Mouse (Mus musculus) heart, embryonic 13.5 days (tissue): ENCODE measurements around the gene Rpl18. TPM values are rescaled to one million over a fixed set of nuclear protein-coding genes. Genes with fewer than 3 reads are reported as not detected.
A peak's percentile ranks its signal among the peaks of the same experiment; 100 is the strongest.

Experiments used
- ATAC-seq: fragments of 200-750 bp; cut with Nextera tagmentation; 2 replicates; pipeline ENCODE4 v1.8.0; 2017; ENCODE audit warnings: moderate TSS enrichment; ENCODE audit not compliant: insufficient number of reproducible peaks, low FRiP score, low TSS enrichment; ENCODE audit errors: extremely low read depth
- H3K27ac ChIP-seq: fragments of 300-500 bp; sonication (generic); replicated peaks from 2 replicates; pipeline ENCODE4 v1.5.1; 2015; ENCODE audit warnings: moderate library complexity, mild to moderate bottlenecking, inconsistent platforms
- H3K27me3 ChIP-seq: fragments of 300-500 bp; sonication (generic); replicated peaks from 2 replicates; pipeline ENCODE4 v1.6.1; 2015; ENCODE audit warnings: mild to moderate bottlenecking, inconsistent platforms
- H3K36me3 ChIP-seq: fragments of 300-500 bp; sonication (generic); 2 replicates; pipeline ENCODE4 v1.6.1; 2015; ENCODE audit warnings: mild to moderate bottlenecking, inconsistent platforms
- H3K4me1 ChIP-seq: fragments of 300-500 bp; sonication (generic); 2 replicates; pipeline ENCODE4 v1.6.1; 2015; ENCODE audit warnings: inconsistent platforms
- H3K4me2 ChIP-seq: fragments of 300-500 bp; sonication (generic); 2 replicates; pipeline ENCODE4 v1.6.1; 2015; ENCODE audit warnings: inconsistent platforms, mild to moderate bottlenecking, moderate library complexity
- H3K4me3 ChIP-seq: fragments of 300-500 bp; sonication (generic); 2 replicates; pipeline ENCODE4 v1.5.1; 2015; ENCODE audit warnings: moderate library complexity, mild to moderate bottlenecking, inconsistent platforms
- H3K9ac ChIP-seq: fragments of 300-500 bp; sonication (generic); 2 replicates; pipeline ENCODE4 v1.6.1; 2015; ENCODE audit warnings: inconsistent platforms, mild to moderate bottlenecking, moderate library complexity
- H3K9me3 ChIP-seq: fragments of 300-500 bp; sonication (generic); 2 replicates; pipeline ENCODE4 v1.6.1; 2016; ENCODE audit warnings: inconsistent platforms
- WGBS: fragments of 180-500 bp; shearing (Covaris S2); methylation state at CpG from one replicate; pipeline ENCODE4 v1.1.7; 2015; ENCODE audit warnings: mixed read lengths; 5-methylcytosine and 5-hydroxymethylcytosine counted together
- polyA plus RNA-seq: library from polyadenylated mRNA; unstranded; fragments of >200 nt; fragmentation: Nextera tagmentation; extraction: Ambion mirVana; gene quantifications from 2 replicates; pipeline ENCODE4 v1.2.1, GENCODE M21; 2015

Gene Rpl18
- polyA plus RNA-seq, 1 experiment from 2014 or later, result 630 TPM

GRCm38 (mm10) chr7:45741308-45741707, 26.1 kb downstream of the Rpl18 start:
- Histone ChIP-seq H3K27me3 (peaks cover 14% of the 10 kb centered on the region), H3K36me3 (no peaks in the 10 kb centered on the region), H3K4me2 (peak overlapping the region; percentile 56; the same call in 1 of the 2 replicates), H3K4me3 (peak overlapping the region; percentile 38; the same call in 1 of the 2 replicates), H3K4me1 (peaks cover 10% of the 10 kb centered on the region; the same call in 1 of the 2 replicates), H3K9me3 (no peaks in the 10 kb centered on the region), H3K27ac (no peak overlapping the region), H3K9ac (peak overlapping the region; percentile 59; the same call in 1 of the 2 replicates)
- 71% methylated on average over 12 of the region's 12 CpGs for WGBS
- no peak for ATAC-seq

DNA sequence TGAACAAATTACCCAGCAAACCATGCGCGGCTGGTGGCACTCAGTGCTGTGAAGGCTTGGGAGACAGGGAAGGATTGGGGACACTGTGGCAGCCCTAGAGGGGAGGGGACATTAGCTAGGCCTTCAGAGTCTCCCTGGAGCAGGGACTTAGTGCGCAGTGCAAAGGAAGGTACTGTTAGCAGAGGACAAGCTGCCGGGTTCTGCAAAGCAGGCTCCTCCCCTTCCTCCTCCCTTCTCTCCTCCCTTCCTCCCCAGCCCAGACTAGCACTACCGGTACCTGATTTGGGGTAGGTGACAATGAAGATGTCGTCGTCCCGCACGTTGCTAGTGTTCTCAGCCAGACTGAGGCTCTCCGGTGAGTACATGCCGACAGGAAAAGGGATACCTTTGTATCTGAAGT, 26.5 kb downstream of the Rpl18 start:
- peak overlapping the region; percentile 59 for H3K9ac ChIP-seq
- no peak for ATAC-seq
- H3K27me3 ChIP-seq, result peaks cover 14% of the 10 kb centered on the region
- H3K36me3 ChIP-seq, result no peaks in the 10 kb centered on the region
- peak overlapping the region; percentile 56 for H3K4me2 ChIP-seq
- 33% methylated on average over 11 of the region's 11 CpGs for WGBS
- H3K4me3 ChIP-seq, result peak overlapping the region; percentile 38
- no peak overlapping the region for H3K27ac ChIP-seq
- H3K4me1 ChIP-seq, result peaks cover 10% of the 10 kb centered on the region; the same call in 1 of the 2 replicates
- no peaks in the 10 kb centered on the region; the same call in 1 of the 2 replicates for H3K9me3 ChIP-seq

DNA sequence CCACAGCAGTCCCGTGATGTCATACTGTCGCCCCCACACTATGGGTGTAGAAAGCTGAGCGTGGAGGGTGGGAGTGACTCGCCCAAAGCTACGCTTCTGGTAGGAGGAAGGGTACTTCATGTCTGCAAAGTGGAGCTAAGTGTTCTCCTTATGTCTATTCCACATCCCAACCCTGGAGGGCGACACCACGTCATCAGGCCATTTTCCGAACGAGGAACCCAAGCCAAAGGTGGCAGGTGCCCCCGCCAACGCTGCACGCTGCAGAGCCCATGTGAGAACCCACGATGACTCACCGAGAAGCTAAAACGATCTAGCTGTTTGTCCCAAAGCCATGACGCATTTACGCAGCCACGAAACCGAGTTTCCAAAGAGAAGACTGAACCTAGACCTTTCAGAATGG, 27.1 kb downstream of the Rpl18 start:
- H3K4me2 ChIP-seq, result peak overlapping the region; percentile 56
- H3K27me3 ChIP-seq, result peaks cover 14% of the 10 kb centered on the region
- H3K4me1 ChIP-seq, result peaks cover 10% of the 10 kb centered on the region; the same call in 1 of the 2 replicates
- H3K4me3 ChIP-seq, result peak overlapping the region; percentile 38
- H3K36me3 ChIP-seq, result no peaks in the 10 kb centered on the region
- no peaks in the 10 kb centered on the region; the same call in 1 of the 2 replicates for H3K9me3 ChIP-seq
- WGBS, result 34% methylated on average over 19 of the region's 19 CpGs
- no peak overlapping the region for H3K27ac ChIP-seq
- ATAC-seq, result no peak
- peak overlapping the region; percentile 59 for H3K9ac ChIP-seq

DNA sequence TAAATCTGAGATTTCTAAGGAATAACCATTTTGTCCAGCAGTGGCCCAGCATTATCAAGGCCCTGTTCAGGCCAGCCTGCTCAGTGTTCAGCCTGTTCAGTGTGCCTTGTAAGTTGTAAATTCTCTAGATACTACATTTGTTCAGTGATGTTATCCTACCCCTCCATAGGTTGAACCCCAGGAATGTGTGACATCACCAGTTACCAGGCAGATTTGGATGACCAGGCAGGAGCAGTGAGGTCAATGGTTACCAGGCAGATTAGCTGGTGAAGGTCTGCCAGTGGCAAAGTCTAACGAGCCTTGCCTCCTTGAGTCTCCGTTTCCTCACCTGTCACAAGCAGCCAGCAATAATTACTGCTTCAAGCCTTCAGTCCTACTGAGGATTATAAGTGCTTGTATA, 29.1 kb downstream of the Rpl18 start:
- peaks cover 23% of the 10 kb centered on the region for H3K4me1 ChIP-seq
- ATAC-seq, result no peak
- 27% methylated on average over 2 of the region's 2 CpGs for WGBS
- no peak overlapping the region for H3K4me3 ChIP-seq
- H3K9me3 ChIP-seq, result no peaks in the 10 kb centered on the region; the same call in 1 of the 2 replicates
- no peak overlapping the region for H3K27ac ChIP-seq
- no peaks in the 10 kb centered on the region for H3K36me3 ChIP-seq
- H3K27me3 ChIP-seq, result peaks cover 14% of the 10 kb centered on the region
- no peak overlapping the region for H3K4me2 ChIP-seq
- no peak overlapping the region for H3K9ac ChIP-seq

- Histone ChIP-seq H3K27ac (no peak overlapping the region), H3K9me3 (no peaks in the 10 kb centered on the region; the same call in 1 of the 2 replicates), H3K4me2 (no peak overlapping the region), H3K27me3 (peaks cover 8% of the 10 kb centered on the region), H3K9ac (no peak overlapping the region), H3K36me3 (no peaks in the 10 kb centered on the region), H3K4me1 (peaks cover 29% of the 10 kb centered on the region), H3K4me3 (no peak overlapping the region)
- 57% methylated on average over 6 of the region's 6 CpGs for WGBS
- no peak for ATAC-seq
These were observed 31.3 kb downstream of the Rpl18 start for GRCm38 (mm10) chr7:45746518-45746917.

- Histone ChIP-seq H3K4me1 (peaks cover 20% of the 10 kb centered on the region), H3K4me3 (no peak overlapping the region), H3K27ac (no peak overlapping the region), H3K9me3 (no peaks in the 10 kb centered on the region; the same call in 1 of the 2 replicates), H3K9ac (no peak overlapping the region), H3K4me2 (no peak overlapping the region), H3K36me3 (no peaks in the 10 kb centered on the region), H3K27me3 (peaks cover under 1% of the 10 kb centered on the region; the same call in 1 of the 2 replicates)
- 72% methylated on average over 5 of the region's 5 CpGs for WGBS
- no peak for ATAC-seq
These were observed 32.2 kb downstream of the Rpl18 start for GRCm38 (mm10) chr7:45747450-45747849.

DNA sequence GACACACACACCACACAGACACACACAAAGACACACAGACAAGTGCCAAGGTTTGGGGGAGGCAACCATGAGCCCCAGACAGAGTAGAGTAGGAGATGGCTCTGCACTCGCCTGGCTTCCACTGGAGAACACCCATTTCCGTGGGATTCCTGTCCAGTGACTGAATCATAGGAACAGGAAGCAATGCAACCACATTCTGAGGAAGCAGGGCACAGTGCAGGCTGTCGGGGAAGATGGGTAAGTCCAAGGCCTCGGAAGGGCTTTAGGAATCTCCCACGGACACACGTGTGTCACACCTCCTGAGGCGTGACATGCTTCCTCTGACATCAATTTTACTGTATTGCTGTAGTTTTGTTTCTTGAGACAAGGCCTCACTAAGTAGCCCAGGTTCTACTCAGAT, 32.9 kb downstream of the Rpl18 start:
- Histone ChIP-seq H3K4me2 (no peak overlapping the region), H3K4me1 (peaks cover 20% of the 10 kb centered on the region), H3K27me3 (peaks cover 3% of the 10 kb centered on the region; the same call in 1 of the 2 replicates), H3K9me3 (no peaks in the 10 kb centered on the region; the same call in 1 of the 2 replicates), H3K27ac (no peak overlapping the region), H3K36me3 (no peaks in the 10 kb centered on the region), H3K4me3 (no peak overlapping the region), H3K9ac (0 out of 2 replicates have a peak overlapping the region, but pooled peaks have one; percentile 10)
- no peak for ATAC-seq
- 63% methylated on average over 7 of the region's 7 CpGs for whole genome bisulfite sequencing

GRCm38 (mm10) chr7:45749401-45749800, 34.1 kb downstream of the Rpl18 start:
- Histone ChIP-seq H3K4me1 (peaks cover 20% of the 10 kb centered on the region), H3K4me2 (no peak overlapping the region), H3K9me3 (no peaks in the 10 kb centered on the region; the same call in 1 of the 2 replicates), H3K27me3 (0 out of 2 replicates have a peak, but pooled peaks cover 6% of the 10 kb centered on the region), H3K4me3 (no peak overlapping the region), H3K9ac (peak overlapping the region; percentile 37), H3K27ac (no peak overlapping the region), H3K36me3 (no peaks in the 10 kb centered on the region)
- no peak for ATAC-seq
- 44% methylated on average over 8 of the region's 10 CpGs for WGBS

DNA sequence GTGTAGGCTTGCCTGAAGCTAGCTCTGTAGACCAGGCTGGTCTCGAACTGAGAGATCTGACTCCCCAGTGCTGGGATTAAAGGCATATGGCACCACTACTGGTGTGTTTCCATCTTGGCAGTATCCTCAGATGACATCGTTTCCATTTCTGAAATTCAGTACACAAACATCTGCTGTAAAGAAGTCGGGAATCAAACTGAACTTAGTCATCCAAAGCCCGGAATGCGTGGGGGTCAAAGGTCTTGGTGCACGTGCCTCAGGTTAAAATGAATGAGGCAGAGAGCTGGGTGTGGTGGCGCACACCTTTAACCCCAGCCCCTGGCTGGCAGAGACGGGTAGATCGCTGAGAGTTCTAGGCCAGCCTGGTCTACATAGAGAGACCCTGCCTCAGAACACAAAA, 34.9 kb downstream of the Rpl18 start:
- no peak for ATAC-seq

DNA sequence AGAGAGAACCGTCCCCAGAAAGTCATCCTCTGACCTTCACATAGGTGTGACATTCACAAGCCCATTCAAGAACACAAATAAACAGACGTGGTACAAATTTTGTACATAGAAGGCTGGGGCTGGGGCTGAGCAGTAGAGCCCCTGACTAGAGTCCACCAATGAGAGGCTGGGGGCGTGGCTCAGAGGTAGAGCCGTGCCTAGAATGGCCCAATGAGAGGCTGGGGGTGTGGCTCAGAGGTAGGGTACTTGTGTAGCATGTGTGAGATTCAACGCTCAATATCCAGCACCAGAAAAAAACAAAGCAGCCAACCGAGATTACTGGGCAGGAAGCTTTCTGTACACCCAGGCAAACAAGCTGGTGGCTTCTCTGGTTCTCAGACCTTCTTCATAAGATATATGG, 40.4 kb downstream of the Rpl18 start:
- WGBS, result 53% methylated on average over 6 of the region's 6 CpGs

More for the DNA sequence above, 34.9 kb downstream of the Rpl18 start:
- Histone ChIP-seq H3K27me3 (0 out of 2 replicates have a peak, but pooled peaks cover 6% of the 10 kb centered on the region), H3K27ac (no peak overlapping the region), H3K4me3 (no peak overlapping the region), H3K9ac (no peak overlapping the region), H3K9me3 (no peaks in the 10 kb centered on the region; the same call in 1 of the 2 replicates), H3K36me3 (no peaks in the 10 kb centered on the region), H3K4me2 (no peak overlapping the region), H3K4me1 (peaks cover 20% of the 10 kb centered on the region)
- 73% methylated on average over 9 of the region's 9 CpGs for WGBS

GRCm38 (mm10) chr7:45759400-45759799, 44.1 kb downstream of the Rpl18 start:
- no peaks in the 10 kb centered on the region for H3K36me3 ChIP-seq
- no peak; the same call in 1 of the 2 replicates for ATAC-seq
- peaks cover 44% of the 10 kb centered on the region for H3K27me3 ChIP-seq
- H3K4me1 ChIP-seq, result peaks cover 6% of the 10 kb centered on the region
- no peaks in the 10 kb centered on the region for H3K9me3 ChIP-seq
- H3K4me2 ChIP-seq, result peak overlapping the region; percentile 58
- no peak overlapping the region for H3K27ac ChIP-seq
- peak overlapping the region; percentile 61 for H3K9ac ChIP-seq
- WGBS, result 6% methylated on average over 27 of the region's 27 CpGs
- H3K4me3 ChIP-seq, result peak overlapping the region; percentile 33

More for the DNA sequence above, 40.4 kb downstream of the Rpl18 start:
- Histone ChIP-seq H3K4me3 (no peak overlapping the region), H3K4me1 (peaks cover 6% of the 10 kb centered on the region), H3K4me2 (no peak overlapping the region), H3K9me3 (no peaks in the 10 kb centered on the region), H3K36me3 (no peaks in the 10 kb centered on the region), H3K27me3 (peaks cover 44% of the 10 kb centered on the region), H3K9ac (no peak overlapping the region), H3K27ac (no peak overlapping the region)
- no peak for ATAC-seq

GRCm38 (mm10) chr7:45760151-45760550, 44.9 kb downstream of the Rpl18 start:
- Histone ChIP-seq H3K9me3 (no peaks in the 10 kb centered on the region), H3K9ac (no peak overlapping the region), H3K36me3 (no peaks in the 10 kb centered on the region), H3K4me2 (no peak overlapping the region), H3K27ac (no peak overlapping the region), H3K4me1 (peaks cover 6% of the 10 kb centered on the region), H3K4me3 (no peak overlapping the region), H3K27me3 (peaks cover 44% of the 10 kb centered on the region)
- 51% methylated on average over 5 of the region's 5 CpGs for WGBS
- no peak for ATAC-seq
